Mouse (Mus musculus) stomach, embryonic 16.5 days (tissue): ENCODE data around the gene Frem2. TPM values are rescaled to one million over a fixed set of nuclear protein-coding genes. Genes with fewer than 3 reads are reported as not detected.

Source experiments
- ATAC-seq: fragments of 200-750 bp; cut with Nextera tagmentation; 2 replicates; pipeline ENCODE4 v1.8.0; 2017; ENCODE audit warnings: moderate number of reproducible peaks, moderate TSS enrichment; ENCODE audit not compliant: insufficient read depth, low FRiP score
- H3K27ac ChIP-seq: fragments of 300-500 bp; sonication (generic); 2 replicates; pipeline ENCODE4 v1.5.1; 2014; ENCODE audit warnings: low read length
- H3K27me3 ChIP-seq: fragments of 300-500 bp; sonication (generic); 2 replicates; pipeline ENCODE4 v1.6.1; 2014; ENCODE audit warnings: low read length, control low read depth, mixed read lengths; ENCODE audit not compliant: control insufficient read depth, insufficient read depth
- H3K36me3 ChIP-seq: fragments of 300-500 bp; sonication (generic); 2 replicates; pipeline ENCODE4 v1.6.1; 2014; ENCODE audit warnings: low read length; ENCODE audit not compliant: control insufficient read depth, insufficient read depth
- H3K4me1 ChIP-seq: fragments of 300-500 bp; sonication (generic); 2 replicates; pipeline ENCODE4 v1.6.1; 2014; ENCODE audit warnings: low read length, control low read depth, mixed read lengths; ENCODE audit not compliant: control insufficient read depth, insufficient read depth
- H3K4me2 ChIP-seq: fragments of 300-500 bp; sonication (generic); 2 replicates; pipeline ENCODE4 v1.6.1; 2014; ENCODE audit warnings: low read depth, low read length, mixed read lengths
- H3K4me3 ChIP-seq: fragments of 300-500 bp; sonication (generic); replicated peaks from 2 replicates; pipeline ENCODE4 v1.5.1; 2014; ENCODE audit warnings: mild to moderate bottlenecking, low read length
- H3K9ac ChIP-seq: fragments of 300-500 bp; sonication (generic); 2 replicates; pipeline ENCODE4 v1.6.1; 2014; ENCODE audit warnings: low read length
- H3K9me3 ChIP-seq: fragments of 300-500 bp; sonication (generic); replicated peaks from 2 replicates; pipeline ENCODE4 v1.6.1; 2016; ENCODE audit warnings: low read length, control low read depth; ENCODE audit not compliant: control insufficient read depth
- WGBS: fragments of 180-500 bp; shearing (Covaris S2); extraction: QIAGEN DNeasy Blood & Tissue Kit; methylation state at CpG from one replicate; pipeline ENCODE4 v1.1.7; 2014; 5-methylcytosine and 5-hydroxymethylcytosine counted together
- polyA plus RNA-seq: library from polyadenylated mRNA; unstranded; fragments of >200 nt; fragmentation: Nextera tagmentation; extraction: Ambion mirVana; gene quantifications from 2 replicates; pipeline ENCODE4 v1.2.1, GENCODE M21; 2015

The Frem2 gene
- polyA plus RNA-seq, 1 experiment from 2014 or later = 16.4 TPM

- peaks cover 24% of the 10 kb centered on the region for H3K36me3 ChIP-seq
- H3K27ac ChIP-seq = no peak overlapping the region
- no peaks in the 10 kb centered on the region for H3K4me1 ChIP-seq
- 95% methylated on average over 5 of the region's 5 CpGs for WGBS
- no peak overlapping the region for H3K9ac ChIP-seq
- no peak for ATAC-seq
- H3K4me2 ChIP-seq = no peak overlapping the region
- no peak overlapping the region for H3K4me3 ChIP-seq
- no peaks in the 10 kb centered on the region for H3K27me3 ChIP-seq
- H3K9me3 ChIP-seq = no peaks in the 10 kb centered on the region
Measured at GRCm38 (mm10) chr3:53472061-53472460, 185.1 kb downstream of the Frem2 start.

GRCm38 (mm10) chr3:53469650-53470049 is 187.5 kb downstream of the Frem2 start:
- no peak overlapping the region for H3K4me3 ChIP-seq
- no peak overlapping the region for H3K4me2 ChIP-seq
- no peaks in the 10 kb centered on the region for H3K27me3 ChIP-seq
- no peak for ATAC-seq
- WGBS = 83% methylated on average over 5 of the region's 5 CpGs
- H3K36me3 ChIP-seq = peaks cover 17% of the 10 kb centered on the region
- H3K27ac ChIP-seq = no peak overlapping the region
- peaks cover 13% of the 10 kb centered on the region for H3K4me1 ChIP-seq
- no peak overlapping the region for H3K9ac ChIP-seq
- H3K9me3 ChIP-seq = no peaks in the 10 kb centered on the region

GRCm38 (mm10) chr3:53467356-53467755 is 189.8 kb downstream of the Frem2 start:
- peaks cover 14% of the 10 kb centered on the region for H3K4me1 ChIP-seq
- ATAC-seq = no peak
- H3K9me3 ChIP-seq = no peaks in the 10 kb centered on the region
- H3K9ac ChIP-seq = no peak overlapping the region
- H3K36me3 ChIP-seq = peaks cover 3% of the 10 kb centered on the region; the same call in 1 of the 2 replicates
- WGBS = 72% methylated on average over 5 of the region's 5 CpGs
- no peaks in the 10 kb centered on the region for H3K27me3 ChIP-seq
- H3K4me2 ChIP-seq = no peak overlapping the region
- no peak overlapping the region for H3K27ac ChIP-seq
- H3K4me3 ChIP-seq = no peak overlapping the region

GRCm38 (mm10) chr3:53466481-53466880 is 190.7 kb downstream of the Frem2 start:
- Histone ChIP-seq H3K4me1 (peaks cover 18% of the 10 kb centered on the region), H3K9ac (no peak overlapping the region), H3K9me3 (no peaks in the 10 kb centered on the region), H3K4me3 (no peak overlapping the region), H3K27ac (no peak overlapping the region), H3K4me2 (peak overlapping the region; percentile 20; the same call in 1 of the 2 replicates), H3K36me3 (peaks cover 3% of the 10 kb centered on the region; the same call in 1 of the 2 replicates), H3K27me3 (no peaks in the 10 kb centered on the region)
- ATAC-seq = no peak
- 64% methylated on average over 9 of the region's 9 CpGs for WGBS

- no peaks in the 10 kb centered on the region for H3K27me3 ChIP-seq
- H3K4me2 ChIP-seq = peak overlapping the region; percentile 78
- 31% methylated on average over 6 of the region's 6 CpGs for WGBS
- no peak for ATAC-seq
- H3K4me1 ChIP-seq = peaks cover 18% of the 10 kb centered on the region
- no peaks in the 10 kb centered on the region for H3K36me3 ChIP-seq
- no peak overlapping the region for H3K27ac ChIP-seq
- H3K9ac ChIP-seq = peak overlapping the region; percentile 44; the same call in 1 of the 2 replicates
- no peaks in the 10 kb centered on the region for H3K9me3 ChIP-seq
- H3K4me3 ChIP-seq = peak overlapping the region; percentile 25
Measured at GRCm38 (mm10) chr3:53465330-53465729, 191.8 kb downstream of the Frem2 start.

- Histone ChIP-seq H3K27ac (0 out of 2 replicates have a peak overlapping the region, but pooled peaks have one; percentile 19), H3K4me1 (peaks cover 18% of the 10 kb centered on the region), H3K9me3 (no peaks in the 10 kb centered on the region), H3K4me2 (peak overlapping the region; percentile 78), H3K9ac (peak overlapping the region; percentile 87), H3K4me3 (peak overlapping the region; percentile 74), H3K36me3 (no peaks in the 10 kb centered on the region), H3K27me3 (no peaks in the 10 kb centered on the region)
- WGBS = under 1% methylated on average over 20 of the region's 20 CpGs
- no peak for ATAC-seq
Measured at GRCm38 (mm10) chr3:53464146-53464698, 192.9 kb downstream of the Frem2 start.

Other genes starting within 250 kb of the Frem2 start
- gene Nhlrc3, start 194.0 kb downstream of the Frem2 start, polyA plus RNA-seq = 11.8 and 13.4 TPM in 2 replicates
- 13.6 and 15.8 TPM in 2 replicates for gene Proser1, start 193.7 kb downstream of the Frem2 start, polyA plus RNA-seq
- gene Stoml3, start 168.7 kb downstream of the Frem2 start, polyA plus RNA-seq = 0.12 and 0.14 TPM in 2 replicates
- not detected in 2 replicates for gene Gm10985, start 187.7 kb upstream of the Frem2 start, polyA plus RNA-seq
- gene Ufm1, start 206.5 kb upstream of the Frem2 start, polyA plus RNA-seq = 124 and 135 TPM in 2 replicates